Mouse (Mus musculus) heart, postnatal 10 days (tissue): ENCODE results near the gene Snx15. TPM values are rescaled to one million over a fixed set of nuclear protein-coding genes. Genes with fewer than 3 reads are reported as not detected.

Experiments
- DNase-seq, 2 experiments: peaks; one replicate each; pipeline ENCODE4 v3.0.0; 2021
- intact Hi-C: fragments of 180-260 bp; cut with DNase I; formaldehyde crosslinking; loops from one replicate; pipeline ENCODE4 v1.15.1; 2025
- total RNA-seq, 2 experiments: library from RNA; stranded (reverse); gene quantifications; 2 replicates each; pipeline ENCODE4 v1.2.3; 2021

The Snx15 gene
- total RNA-seq, 2 experiments from 2014 or later, result 12.5 to 12.6 TPM

DNA sequence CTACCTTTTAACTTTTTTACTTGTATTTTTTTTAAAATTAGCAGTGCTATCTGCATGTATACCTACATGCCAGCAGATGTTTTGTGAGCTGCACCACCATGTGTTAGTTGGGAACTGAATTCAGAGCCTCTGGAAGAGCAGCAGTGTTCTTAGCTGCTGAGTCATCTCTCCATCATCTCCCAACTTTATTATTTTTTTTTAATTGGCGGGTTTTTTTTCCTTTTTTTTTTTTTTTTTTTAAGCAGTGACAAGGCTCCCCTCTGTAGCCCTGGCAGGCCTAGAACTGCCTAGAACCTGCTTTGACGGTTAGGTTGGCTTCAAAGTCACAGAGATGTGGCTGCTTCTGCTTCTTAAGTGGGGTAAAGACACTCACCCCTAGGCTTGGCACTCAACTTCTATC, 3.2 kb downstream of the Snx15 start:
- DNase-seq, result no peak
- intact Hi-C loops, result loop anchor here (5.0 kb wide), 2 partner anchors 78 to 223 kb away; partner anchors contain the start of gene Syvn1

DNA sequence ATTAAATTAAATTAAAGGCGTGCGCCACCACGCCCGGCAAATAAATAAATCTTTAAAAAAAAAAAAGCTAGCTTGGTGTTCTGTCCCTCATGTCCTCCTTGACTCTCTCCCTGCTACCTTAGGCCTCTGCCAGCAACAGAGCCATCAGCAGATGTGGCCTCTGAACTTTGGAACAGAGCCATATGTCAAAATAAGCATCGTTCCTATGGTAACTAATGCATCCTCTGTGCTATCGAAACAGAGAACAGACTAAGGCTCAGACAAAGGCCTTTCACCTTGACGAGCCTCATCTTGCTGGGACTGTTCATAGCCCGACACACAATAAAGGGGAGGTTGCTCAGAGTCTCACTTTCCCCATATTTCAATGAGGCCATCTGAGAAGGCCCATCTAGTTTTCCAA, 4.8 kb downstream of the Snx15 start:
- no peak for DNase-seq
- intact Hi-C loops, result loop anchor here (5.0 kb wide), 1 partner anchor 221 kb away; no protein-coding TSS in a partner anchor

DNA sequence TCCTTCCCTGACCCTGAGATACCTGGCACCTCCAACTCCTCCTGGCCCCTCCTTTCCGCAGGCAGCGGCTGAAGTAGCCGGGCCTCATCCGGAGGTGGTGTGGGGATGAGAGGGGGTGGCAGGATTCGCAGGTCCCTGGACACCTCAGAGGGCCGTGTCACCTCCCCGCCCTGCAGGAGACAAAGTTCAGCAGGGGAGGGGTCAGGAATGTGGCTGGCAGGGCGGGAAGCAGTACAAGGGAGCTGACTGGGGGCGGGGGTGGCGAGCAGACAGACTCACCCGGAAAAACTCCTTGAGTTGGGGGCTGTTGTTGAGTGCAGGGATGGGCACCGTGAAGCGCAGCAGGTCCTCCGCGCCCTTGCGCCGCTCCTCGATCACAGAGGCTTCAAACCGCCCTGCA, 6.3 kb downstream of the Snx15 start:
- intact Hi-C loops, result loop anchor here (1.0 to 5.0 kb wide), 2 partner anchors 156 to 219 kb away; no protein-coding TSS in a partner anchor

DNA sequence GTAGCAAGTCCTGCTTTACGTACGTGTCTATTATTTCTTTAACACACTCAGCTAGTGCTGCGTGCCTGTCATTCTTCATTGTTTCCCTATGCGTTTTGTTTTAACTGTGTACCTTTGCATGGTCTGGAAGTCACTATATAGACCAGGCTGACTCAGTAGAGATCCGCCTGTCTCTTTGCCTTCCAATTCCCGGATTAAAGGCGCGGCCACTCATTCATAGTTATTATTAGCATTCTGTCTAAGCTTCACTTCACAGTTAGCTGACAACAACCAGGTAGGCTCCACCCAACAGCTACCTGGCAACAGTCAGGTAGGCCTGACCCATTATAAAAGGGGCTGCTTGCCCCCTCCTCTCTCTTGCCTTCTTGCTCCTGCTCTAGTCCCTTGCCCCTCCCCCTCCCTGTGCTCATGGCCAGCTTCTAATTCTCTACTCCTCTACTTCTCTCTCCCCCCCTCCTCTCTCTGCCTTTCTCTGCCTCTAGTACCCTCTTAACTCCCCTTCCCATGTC, 9.4 kb downstream of the Snx15 start:
- DNase-seq, result no peak
- intact Hi-C loops, result loop anchor here (2.0 kb wide), 1 partner anchor 34 kb away; the partner anchor contains the start of genes Cdca5 and Zfpl1

More for the DNA sequence above, 6.3 kb downstream of the Snx15 start:
- DNase-seq, result no peak

DNA sequence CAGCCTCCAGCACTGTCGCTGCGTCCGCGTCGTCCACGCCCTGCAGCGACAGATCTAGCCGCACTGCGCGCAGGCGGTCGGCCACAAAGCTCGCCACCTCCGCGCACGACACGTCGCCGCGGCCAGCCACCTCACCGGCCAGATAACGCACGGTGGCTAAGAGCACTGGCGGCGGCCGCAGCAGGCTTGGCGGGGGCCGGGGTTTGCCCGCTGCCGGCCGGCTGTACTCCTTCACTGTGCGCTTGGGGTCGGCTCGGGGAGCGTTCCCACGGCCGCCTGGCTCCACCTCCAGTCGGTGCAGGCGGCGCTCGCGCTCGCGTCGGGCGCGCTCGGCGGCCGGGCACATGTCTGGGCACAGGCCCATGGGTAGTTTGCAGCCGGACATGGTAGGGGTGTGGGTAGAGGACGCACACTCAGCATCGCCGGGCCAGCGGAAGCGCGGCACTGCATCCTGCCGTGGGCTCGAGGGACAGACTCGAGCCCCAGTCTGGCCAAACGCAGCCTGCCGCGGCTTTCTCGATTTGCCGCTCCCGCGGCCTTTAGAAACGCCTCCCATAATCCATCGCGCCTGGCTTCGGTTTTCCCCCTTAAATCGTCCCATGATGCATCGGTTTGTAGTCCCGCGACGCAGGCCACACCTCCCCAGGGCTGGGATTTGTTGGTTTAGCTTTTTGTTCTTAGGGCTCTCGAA, 10.0 kb downstream of the Snx15 start, which contains the start of gene Sac3d1:
TSS of gene Sac3d1 (minus strand) at position 665 of the 691 bp plus-strand sequence.
- DNase-seq, result peak; percentile 93
- intact Hi-C loops, result loop anchor here (2.0 kb wide), 1 partner anchor 33 kb away; the partner anchor contains the start of genes Cdca5 and Zfpl1

DNA sequence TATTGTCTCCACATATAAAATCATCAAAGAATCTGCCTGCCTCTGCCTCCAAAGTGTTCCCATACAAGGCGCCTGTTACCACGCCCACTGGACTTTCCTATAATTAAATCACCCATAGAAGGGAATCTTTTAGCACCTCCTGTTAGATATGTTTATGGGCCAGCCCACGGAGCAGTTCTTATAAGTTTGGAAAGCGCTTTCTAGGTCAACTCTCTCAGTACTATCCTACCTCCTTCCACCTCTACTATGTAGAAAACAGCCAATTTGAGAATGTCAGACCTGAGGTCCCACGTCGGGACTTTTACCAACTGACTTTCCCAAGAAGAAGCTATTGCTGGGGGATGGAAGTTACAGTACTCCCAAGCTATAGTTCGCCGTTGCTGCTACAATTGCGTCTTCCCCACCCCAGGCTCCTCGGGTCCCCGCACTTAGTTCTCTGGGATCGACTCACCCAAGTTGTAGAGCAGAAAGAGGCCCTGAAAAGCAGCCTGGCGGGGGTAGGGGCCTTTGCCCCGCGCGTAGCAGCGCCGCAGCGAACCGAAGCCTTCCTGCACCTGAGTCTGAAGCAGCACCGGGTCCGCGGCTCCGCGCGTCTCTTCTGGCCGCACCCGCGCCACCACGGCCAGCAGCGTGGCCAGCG, 10.6 kb downstream of the Snx15 start:
- intact Hi-C loops, result no loop called here
- DNase-seq, result no peak

DNA sequence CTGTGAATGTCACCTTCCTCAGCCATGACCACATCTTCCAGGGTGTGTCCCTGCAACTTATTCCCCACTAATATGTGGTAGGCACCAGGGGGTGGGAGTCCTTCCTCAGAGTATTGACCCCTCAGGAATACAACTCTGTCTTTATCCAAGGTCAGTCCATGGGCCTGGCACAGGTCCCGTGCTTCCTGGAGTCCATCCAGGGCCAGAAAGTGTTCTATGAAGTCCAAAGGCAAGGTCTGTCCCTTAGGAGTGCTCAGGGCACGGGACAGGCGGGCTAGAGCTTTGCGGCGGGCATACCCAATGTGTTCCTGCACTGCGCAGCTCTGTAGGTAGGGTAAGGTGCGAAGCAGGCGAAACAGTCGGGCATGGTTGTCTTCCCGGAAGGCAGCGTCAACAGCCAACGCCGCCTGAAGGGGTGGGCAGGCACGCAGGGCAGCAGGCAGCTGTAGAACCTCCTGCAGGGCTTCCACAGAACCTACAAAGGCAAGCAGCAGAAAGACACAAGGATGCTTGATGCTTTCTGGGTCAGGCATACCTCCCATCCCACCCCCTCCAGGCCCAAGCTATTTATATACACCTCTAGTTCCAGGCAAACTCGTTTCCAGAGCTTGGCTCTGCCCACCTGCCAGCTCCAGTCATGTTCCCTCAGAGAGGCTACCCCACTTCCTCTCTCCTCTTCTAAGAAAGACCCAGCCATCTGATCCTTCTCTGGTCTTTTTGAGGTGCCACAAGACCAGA, 11.8 kb downstream of the Snx15 start:
- intact Hi-C loops, result no loop called here
- peak; percentile 34 to 37 for DNase-seq

DNA sequence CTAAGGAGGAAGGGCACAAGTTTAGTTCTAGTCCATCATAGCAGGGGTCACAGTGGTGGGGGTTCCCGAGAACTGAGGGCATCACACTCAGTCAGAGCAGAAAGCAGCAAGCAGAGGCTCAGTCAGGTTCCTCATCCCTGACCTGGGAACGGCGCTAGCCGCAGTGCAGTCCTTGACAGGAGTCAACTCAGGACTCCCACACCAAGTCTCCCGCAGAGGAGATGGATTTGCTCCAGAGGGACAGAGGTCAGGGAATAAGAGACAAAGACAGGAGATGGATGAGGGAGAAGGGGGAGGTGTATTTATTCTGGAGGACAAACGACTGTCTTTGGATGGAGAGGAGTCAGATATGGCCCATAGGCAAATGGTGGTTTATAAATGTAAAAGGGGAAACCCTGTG, 15.0 kb downstream of the Snx15 start:
- intact Hi-C loops, result no loop called here
- DNase-seq, result no peak

DNA sequence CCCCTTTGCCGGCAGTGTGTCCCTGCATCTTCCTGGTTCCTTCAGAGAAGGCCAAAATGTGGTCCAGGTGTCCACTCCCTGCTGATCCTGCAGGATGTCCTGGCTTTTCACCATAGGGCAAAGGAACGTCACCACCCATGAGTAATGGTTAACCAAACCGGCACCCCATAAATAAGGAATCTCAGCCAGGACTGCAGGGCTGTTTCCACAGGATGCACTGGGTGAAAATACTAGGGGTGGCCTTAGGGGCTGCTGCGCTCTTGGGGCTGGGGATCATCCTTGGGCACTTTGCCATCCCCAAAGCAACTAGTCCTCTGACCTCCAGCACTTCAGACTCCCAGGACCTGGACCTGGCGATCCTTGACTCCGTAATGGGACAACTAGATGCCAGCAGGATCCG, 22.5 kb downstream of the Snx15 start, which contains the start of gene Naaladl1:
TSS of gene Naaladl1 (plus strand) at position 197 of the 400 bp plus-strand sequence.
- no peak for DNase-seq
- intact Hi-C loops, result no loop called here

DNA sequence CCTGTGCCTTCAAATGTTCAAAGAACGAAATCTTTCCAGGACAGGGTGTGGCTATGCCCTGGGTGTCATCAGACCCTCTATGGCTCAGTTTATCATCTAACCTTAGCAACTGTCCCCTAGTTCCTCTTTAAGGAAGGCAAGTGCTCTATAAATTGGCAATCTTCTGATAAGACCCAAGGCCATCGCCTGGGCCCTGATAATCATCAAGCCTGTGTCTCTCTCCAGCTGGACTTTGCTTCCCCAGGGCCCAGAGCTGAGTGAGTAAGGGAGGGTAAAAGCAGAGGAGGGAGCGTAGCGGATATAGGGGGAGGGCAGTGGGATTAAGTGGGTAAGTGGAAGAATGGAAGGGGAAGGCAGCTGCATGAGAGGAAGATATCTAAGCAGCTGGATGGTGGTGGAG, 23.6 kb downstream of the Snx15 start:
- intact Hi-C loops, result no loop called here
- no peak for DNase-seq

DNA sequence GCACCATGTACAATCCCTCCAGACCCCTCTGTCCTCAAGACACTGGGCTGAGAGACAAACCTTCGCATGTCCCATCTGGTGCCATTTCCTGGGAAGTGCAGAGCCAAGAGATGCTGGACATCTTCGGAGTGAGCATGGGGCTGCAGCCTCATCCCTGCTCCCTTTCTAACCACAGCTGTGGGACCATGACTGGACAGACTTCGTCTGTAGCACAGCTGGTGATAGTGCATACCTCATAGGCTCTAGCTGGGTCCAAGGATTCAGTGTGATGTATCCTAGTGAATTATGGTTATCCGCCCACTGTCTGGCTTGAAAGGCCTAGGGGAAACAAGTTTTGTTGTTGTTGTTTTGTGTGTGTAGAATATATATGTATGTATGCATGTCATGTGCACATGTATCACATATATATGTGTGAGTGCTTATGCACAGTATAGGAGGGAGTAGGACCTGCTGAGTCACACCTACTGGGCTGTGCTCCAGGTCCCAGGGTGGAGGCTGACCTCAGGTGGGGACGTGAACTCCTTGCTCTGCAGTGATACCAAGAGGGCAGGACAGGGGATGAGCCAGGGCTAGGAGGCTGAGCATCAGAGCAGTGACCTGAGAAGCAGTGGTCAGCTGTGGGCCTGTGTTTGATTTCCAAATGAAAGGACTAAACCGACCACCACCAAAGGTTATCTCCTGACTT, 25.8 kb downstream of the Snx15 start:
- DNase-seq, result peak in 1 of 2 experiments; percentile 24

DNA sequence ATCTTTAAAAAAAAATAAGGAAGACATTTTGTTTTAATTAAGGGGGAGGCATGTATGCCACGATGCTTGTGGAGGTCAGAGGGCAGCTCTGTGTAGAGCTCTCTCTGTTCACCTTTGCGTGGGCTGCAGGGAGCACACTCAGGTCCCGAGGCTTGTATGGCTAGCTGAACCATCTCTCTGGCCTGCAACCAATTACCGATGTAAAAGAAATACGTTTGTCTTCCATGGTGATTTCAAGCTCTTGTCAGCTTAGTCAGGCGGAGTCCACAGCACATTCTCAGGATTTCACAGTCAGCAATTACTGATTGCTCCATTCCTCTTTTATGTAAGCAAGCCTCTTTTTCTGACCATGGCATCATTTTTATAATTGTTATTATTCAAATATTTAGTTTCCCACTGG, 26.9 kb downstream of the Snx15 start:
- no peak for DNase-seq
- intact Hi-C loops, result no loop called here

More for the DNA sequence above, 25.8 kb downstream of the Snx15 start:
- intact Hi-C loops, result no loop called here

DNA sequence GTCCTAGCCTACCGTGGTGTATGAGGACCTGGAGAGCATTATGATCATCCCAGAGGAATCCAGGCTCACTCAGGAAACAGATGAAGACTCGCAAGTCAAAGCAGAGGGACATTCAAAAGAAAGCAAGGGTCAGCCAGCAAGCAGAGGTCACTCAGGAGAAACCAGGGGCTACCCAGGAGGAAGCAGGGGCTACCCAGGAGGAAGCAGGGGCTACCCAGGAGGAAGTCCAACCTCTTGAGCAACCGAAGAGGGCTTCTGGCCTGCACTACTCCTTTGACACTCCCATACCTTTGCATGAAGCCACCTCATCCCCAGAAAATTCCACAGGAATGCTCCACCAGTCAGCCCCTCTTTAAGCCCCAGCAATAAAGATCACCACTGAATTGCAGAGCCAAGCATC, 30.3 kb downstream of the Snx15 start:
- intact Hi-C loops, result no loop called here
- DNase-seq, result no peak

DNA sequence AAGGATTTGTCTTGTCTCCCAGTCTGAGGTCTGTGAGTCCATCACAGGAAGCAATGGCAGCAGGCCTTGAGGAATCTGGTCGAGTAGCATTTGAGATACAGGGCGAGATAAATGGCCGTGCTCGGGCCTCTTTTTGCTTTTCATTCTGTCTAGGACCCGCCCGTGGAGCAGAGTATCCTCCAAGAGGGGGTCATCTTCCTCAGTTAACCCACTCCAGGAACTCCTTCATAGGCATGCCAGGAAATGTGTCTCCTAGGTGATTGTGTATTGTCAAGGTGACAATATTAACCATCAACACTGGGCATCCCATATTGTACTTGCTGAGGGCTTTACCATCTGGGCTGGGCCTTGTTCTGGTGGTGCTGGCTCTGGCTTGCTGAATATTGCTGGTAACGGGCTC, 34.0 kb downstream of the Snx15 start, which contains the start of gene AC131692.1:
TSS of gene AC131692.1 (plus strand) at position 301 of the 400 bp plus-strand sequence.
- DNase-seq, result no peak
- intact Hi-C loops, result no loop called here

DNA sequence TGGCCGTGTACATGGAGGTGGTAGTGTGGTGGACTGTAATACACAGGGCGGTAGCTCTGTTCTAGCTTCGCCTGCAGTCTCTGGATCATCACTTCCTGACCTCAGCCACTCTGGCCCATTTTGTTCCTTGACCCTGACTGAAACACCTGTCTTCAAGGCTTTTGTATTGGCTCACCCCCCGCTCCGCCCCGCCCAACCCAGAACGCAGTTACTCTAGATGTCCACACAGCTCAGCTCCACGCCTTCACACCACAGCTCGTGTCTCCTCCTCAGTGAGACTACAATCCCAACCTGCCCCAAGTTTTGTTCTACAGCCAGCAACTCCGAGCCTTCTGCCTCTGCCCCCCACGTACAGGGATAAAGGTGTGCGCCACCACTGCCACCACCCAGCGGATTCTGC, 39.3 kb downstream of the Snx15 start:
- intact Hi-C loops, result no loop called here
- DNase-seq, result no peak

DNA sequence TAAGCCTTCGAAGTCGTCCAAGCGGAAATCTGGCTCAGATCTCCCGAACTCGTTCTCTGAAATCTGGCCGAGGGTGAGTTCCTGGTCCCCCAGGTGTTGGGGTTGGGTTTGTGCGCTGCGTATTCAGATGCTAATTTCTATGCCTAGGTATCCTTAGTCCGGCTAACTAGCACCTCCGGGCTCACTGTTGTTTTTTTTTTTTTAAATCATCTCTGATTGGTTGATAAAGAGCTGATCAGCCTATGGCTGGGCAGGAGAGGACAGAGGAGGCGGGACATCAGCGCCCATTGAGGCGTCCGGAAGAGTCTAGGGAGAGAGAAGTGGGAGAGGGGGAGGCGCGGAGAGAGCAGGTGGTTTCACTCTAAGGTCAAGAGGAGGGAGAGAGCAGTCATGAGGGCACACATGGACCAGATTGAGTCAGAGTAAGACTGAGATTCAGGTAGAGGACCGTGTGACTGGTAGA, 42.7 kb downstream of the Snx15 start:
- DNase-seq, result peak; percentile 44 to 51
- intact Hi-C loops, result loop anchor here (2.0 kb wide), 1 partner anchor 33 kb away; the partner anchor contains the start of gene Sac3d1

DNA sequence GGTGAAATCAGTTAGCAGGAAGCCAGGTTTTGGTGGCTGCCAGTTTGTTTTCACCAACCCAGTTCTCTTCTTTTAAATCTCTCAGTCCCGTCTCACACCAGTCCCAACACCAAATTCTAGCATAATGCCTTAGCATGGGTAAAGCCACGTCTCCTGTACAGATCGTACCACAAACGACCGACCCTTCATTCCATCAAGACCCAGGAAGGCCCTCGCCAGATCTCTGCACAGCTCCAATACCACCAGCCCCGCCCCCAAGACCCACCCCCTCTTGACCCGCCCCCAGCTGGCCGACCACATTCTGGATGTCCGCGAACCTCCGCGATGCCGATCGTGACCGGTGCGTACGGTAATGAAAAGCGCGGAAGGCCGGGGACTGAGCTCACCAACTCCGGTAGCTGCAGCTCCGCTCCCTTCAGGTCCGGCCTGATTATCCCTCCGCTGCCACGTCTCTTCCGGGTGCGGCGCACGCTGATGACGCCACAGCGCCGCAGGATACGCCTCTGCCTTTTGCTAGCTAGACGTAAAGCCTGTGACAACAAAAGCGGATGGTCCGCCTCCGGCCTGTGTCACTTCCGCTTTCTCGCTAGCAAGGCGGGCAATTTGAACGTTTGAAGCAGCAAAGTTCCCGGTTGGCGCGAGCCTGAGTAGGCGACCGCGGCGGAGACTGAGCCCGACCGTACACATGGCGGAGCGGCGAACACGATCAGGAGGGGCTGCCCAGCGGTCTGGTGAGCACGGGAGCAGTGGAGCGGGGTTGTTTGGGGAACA, 43.4 kb downstream of the Snx15 start, which contains the start of the genes Zfpl1 and Cdca5:
TSS of gene Zfpl1 (minus strand) at position 479 of the 771 bp plus-strand sequence.
TSS of gene Cdca5 (plus strand) at position 506 of the 771 bp plus-strand sequence.
- intact Hi-C loops, result loop anchor here (2.0 kb wide), 1 partner anchor 34 kb away; the partner anchor contains the start of gene Sac3d1

DNA sequence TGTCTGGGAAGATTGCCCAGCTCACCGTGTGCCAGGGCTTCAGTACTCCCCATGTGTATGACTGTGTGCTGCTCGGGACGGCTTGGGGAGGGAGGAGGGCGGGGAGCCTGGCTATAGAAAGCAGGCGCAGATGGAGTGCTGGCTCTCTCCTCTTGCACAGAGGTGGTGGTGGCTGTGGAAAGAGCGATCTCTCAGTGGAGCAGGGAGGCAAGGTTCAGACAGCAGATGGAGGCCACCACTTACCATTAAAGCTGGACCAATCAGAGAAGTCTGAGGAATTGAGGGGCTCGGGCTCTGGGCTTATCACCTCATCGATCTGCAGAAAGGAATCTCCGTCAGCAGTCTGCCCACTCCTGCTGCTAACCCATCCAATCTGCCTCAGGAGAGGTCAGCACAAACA, 45.9 kb downstream of the Snx15 start, which contains the start of gene Gm28374:
TSS of gene Gm28374 (minus strand) at position 101 of the 400 bp plus-strand sequence.
- intact Hi-C loops, result no loop called here
- no peak for DNase-seq

More for the DNA sequence above, 43.4 kb downstream of the Snx15 start, which contains the start of the genes Zfpl1 and Cdca5:
- DNase-seq, result peak; percentile 97 to 98
